Mouse (Mus musculus): ENCODE data around the gene Epc2. TPM values are rescaled to one million over a fixed set of nuclear protein-coding genes. Genes with fewer than 3 reads are reported as not detected.

The Epc2 gene
- total RNA-seq (2023): 10 to 100 TPM; 28.7 to 31.1 TPM

DNA sequence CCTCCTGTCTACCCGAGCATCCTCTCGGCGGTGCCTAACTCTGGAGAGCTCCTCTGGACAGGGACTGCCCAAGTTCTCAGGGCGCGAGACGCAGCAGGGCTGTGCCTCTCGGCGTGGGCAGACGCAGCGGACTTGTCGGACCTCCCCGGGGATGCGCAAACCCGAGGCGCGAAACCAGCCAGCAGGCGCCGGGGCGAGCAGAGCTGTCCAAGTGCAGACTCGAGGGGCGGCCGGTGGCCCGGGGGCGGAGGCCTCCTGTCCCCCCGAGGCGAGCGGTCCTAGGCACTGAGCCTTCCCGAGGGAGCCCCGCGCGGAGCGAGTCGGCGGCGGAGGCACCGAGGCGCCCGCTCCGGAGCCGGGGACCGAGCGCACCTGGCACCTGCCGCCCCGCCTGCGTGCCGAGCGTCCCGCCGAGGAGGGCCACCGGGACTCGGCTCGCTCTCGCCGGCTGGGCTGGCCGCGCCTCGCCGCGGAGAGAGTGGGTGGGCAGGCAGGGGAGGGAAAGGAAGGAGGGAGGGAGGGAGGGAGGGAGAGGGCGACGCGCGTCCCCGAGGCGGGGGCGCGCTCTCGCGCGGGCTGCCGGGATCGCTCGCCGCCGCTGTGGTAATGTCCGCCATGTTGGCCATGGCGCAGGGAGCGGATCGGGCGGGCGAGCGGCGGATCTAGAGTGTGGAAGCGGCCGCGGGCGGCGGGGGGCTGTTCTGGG is at the start of gene Epc2:
TSS of gene Epc2 (plus strand) at position 556 of the 706 bp plus-strand sequence.

Other genes starting within 250 kb of the Epc2 start
- gene Kif5c, start 167.8 kb downstream of the Epc2 start, total RNA-seq (2023): under 1 TPM in 1 of 2 experiments, not detected in 1; 0.93 TPM